Mouse (Mus musculus) cerebellum, adult 2 months (tissue): ENCODE measurements around the gene Fcna.

Experiments
- CTCF ChIP-seq: fragments of 200-500 bp; IDR thresholded peaks from 2 replicates; pipeline ENCODE4 v1.5.1; 2011; ENCODE audit warnings: low read depth, mild to moderate bottlenecking, control low read depth, low read length, moderate library complexity, borderline replicate concordance; ENCODE audit not compliant: insufficient read depth
- POLR2A ChIP-seq: fragments of 200-500 bp; IDR thresholded peaks from 2 replicates; pipeline ENCODE4 v1.6.1; 2011; ENCODE audit warnings: low read length, control low read depth, borderline replicate concordance; ENCODE audit not compliant: insufficient read depth

DNA sequence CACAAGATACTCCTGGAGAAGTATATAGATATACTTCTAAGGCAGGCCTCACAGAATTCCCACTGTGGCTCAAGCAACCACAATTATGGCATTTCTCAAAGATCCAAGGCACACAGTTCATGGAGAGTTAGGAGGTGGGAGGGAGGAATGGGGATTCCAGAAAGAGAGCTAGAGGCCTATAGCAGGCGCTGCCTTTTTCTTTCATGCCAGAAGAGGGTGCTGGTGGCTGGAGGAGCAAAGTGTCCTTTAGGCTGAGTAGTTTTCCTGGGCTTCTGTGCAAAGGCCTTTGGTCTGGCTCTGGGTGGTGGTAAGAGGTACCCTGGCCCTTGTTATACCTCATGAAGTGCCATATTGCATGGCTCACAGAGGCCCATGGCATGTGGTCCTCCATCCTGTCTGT, 6.2 kb upstream of the Fcna start:
- no peak for TF ChIP-seq CTCF
- no peak for TF ChIP-seq POLR2A
